Mouse (Mus musculus) liver, embryonic 11.5 days (tissue): ENCODE results near the gene Pagr1b. TPM values are rescaled to one million over a fixed set of nuclear protein-coding genes. Genes with fewer than 3 reads are reported as not detected.
A peak's percentile ranks its signal among the peaks of the same experiment; 100 is the strongest.

ENCODE experiments used
- ATAC-seq: fragments of 200-750 bp; cut with Nextera tagmentation; replicated peaks from 2 replicates; pipeline ENCODE4 v1.8.0; 2017; ENCODE audit warnings: moderate number of reproducible peaks, mild to moderate bottlenecking, moderate TSS enrichment, moderate library complexity; ENCODE audit not compliant: low FRiP score
- DNase-seq: peaks from one replicate; pipeline ENCODE4 v3.0.0-alpha.2; 2017; ENCODE audit warnings: low spot score
- H3K27ac ChIP-seq: fragments of 300-500 bp; sonication (generic); 2 replicates; pipeline ENCODE4 v1.5.1; 2014; ENCODE audit warnings: mild to moderate bottlenecking, low read depth, low read length, control low read depth
- H3K27me3 ChIP-seq: fragments of 300-500 bp; sonication (generic); replicated peaks from 2 replicates; pipeline ENCODE4 v1.6.1; 2014; ENCODE audit warnings: low read length, mixed read lengths; ENCODE audit not compliant: control insufficient read depth, insufficient read depth
- H3K36me3 ChIP-seq: fragments of 300-500 bp; sonication (generic); 2 replicates; pipeline ENCODE4 v1.6.1; 2014; ENCODE audit warnings: mild to moderate bottlenecking, low read length, moderate library complexity, mixed read lengths; ENCODE audit not compliant: control insufficient read depth, insufficient read depth
- H3K4me1 ChIP-seq: fragments of 300-500 bp; sonication (generic); replicated peaks from 2 replicates; pipeline ENCODE4 v1.6.1; 2014; ENCODE audit warnings: low read length, mixed read lengths; ENCODE audit not compliant: control insufficient read depth, insufficient read depth
- H3K4me2 ChIP-seq: fragments of 300-500 bp; sonication (generic); 2 replicates; pipeline ENCODE4 v1.6.1; 2014; ENCODE audit warnings: mild to moderate bottlenecking, control low read depth, moderate library complexity
- H3K4me3 ChIP-seq: fragments of 300-500 bp; sonication (generic); 2 replicates; pipeline ENCODE4 v1.5.1; 2014; ENCODE audit warnings: low read depth, low read length, control low read depth
- H3K9ac ChIP-seq: fragments of 300-500 bp; sonication (generic); 2 replicates; pipeline ENCODE4 v1.6.1; 2014; ENCODE audit warnings: low read depth, low read length, control low read depth
- H3K9me3 ChIP-seq: fragments of 300-500 bp; sonication (generic); 2 replicates; pipeline ENCODE4 v1.6.1; 2016; ENCODE audit warnings: low read length, inconsistent platforms, mixed read lengths; ENCODE audit not compliant: control insufficient read depth
- WGBS: fragments of 180-500 bp; shearing (Covaris S2); extraction: QIAGEN DNeasy Blood & Tissue Kit; methylation state at CpG from one replicate; pipeline ENCODE4 v1.1.7; 2014; 5-methylcytosine and 5-hydroxymethylcytosine counted together
- polyA plus RNA-seq: library from polyadenylated mRNA; unstranded; fragments of >200 nt; fragmentation: Nextera tagmentation; extraction: Ambion mirVana; gene quantifications from 2 replicates; pipeline ENCODE4 v1.2.1, GENCODE M21; 2014

Gene Pagr1b
- polyA plus RNA-seq, 1 experiment from 2014 or later = 0.41 TPM

DNA sequence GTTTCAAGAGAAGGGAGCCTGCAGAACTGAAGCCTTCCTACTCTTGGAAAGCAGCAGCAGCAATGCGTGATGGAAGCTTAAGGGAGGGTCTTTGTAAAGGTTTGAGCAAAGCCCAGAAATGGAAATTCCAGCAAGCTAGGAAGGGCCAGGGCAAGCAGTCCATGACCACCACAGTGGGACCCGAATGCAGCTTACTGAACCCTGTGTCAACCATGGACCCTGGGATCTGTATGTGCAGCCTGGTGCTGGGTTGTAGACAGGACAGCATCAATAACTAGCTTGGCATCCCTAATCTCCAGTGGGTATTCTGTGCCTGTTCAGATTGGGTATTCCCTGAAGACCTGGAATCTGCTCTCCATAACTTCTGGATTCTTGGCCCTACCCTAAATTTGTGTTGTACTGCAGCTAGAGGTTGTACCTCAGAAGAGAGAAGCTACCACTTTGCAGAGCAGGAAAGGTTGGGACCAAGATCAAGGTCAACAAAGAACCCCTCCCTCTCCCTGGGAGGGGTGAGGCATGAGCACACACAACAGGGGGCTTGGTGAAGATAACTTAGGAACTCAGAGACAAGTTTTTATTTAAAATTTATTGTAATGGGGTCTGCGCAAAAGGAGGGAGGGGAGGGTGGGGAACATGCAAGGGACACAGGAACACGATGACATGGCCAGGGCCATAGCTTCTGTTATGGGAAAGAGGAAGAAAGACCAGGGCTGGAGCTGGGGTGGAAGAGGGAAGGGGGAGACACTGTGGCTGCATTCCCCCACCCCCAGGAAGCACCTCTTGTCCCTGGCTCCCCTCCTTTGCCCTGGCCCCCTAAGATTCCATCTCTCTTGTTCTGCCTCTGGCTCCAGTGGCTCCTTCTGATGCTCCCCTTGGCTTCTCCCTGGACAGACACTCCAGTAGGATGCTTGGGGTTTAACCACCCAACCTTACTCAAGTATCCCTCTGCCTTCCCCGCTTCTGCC is 5.6 kb upstream of the Pagr1b start:
- DNase-seq = no peak
- WGBS = 45% methylated on average over 5 of the region's 5 CpGs

DNA sequence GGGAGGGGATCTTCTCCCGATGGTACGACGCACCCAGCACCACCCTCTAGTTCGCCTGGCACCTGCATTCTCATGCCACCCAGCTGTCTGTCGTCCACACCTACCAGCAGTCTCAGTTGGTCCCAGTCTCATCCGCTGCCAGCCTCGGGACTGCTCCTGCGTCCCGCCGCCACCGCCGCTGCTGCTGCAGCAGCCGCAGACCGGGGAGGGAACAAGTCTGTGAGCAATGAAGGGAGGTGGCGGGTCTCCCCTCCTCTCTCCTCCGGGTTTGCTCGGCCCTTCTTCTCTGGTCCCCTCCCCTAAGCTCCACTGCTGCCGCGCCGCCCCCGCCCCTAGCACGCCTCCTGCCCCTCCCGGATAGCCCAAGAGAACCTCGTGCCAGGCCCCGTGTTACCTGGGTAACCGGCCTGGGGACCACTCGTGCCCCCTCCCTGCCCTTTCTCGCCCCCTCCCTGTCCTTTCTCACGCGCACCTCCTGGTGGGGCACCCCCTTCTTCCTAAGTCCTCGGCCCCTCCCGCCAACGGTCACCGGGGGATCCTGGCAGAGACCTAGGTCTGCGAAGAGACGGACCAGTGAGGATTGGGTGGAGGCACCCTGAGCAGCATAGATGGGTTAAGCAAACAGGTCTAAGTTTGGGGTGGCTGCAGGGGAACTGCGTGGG is 4.7 kb upstream of the Pagr1b start, which contains the start of the genes Gm42742 and Prrt2:
Gene Gm42742 (minus strand): TSS at position 197 of the 662 bp plus-strand sequence.
Gene Prrt2 (minus strand): TSS at position 311 of the 662 bp plus-strand sequence.
- peak; percentile 71 for DNase-seq
- H3K9me3 ChIP-seq = no peaks in the 10 kb centered on the region
- H3K9ac ChIP-seq = peak within 1 kb of the TSS; percentile 59
- H3K36me3 ChIP-seq = peaks cover 31% of the 10 kb centered on the region
- H3K27me3 ChIP-seq = no peaks in the 10 kb centered on the region
- H3K27ac ChIP-seq = peak within 1 kb of the TSS; percentile 64; the same call in 1 of the 2 replicates
- 3% methylated on average over 37 of the region's 37 CpGs for WGBS
- H3K4me1 ChIP-seq = peaks cover 57% of the 10 kb centered on the region
- peak within 1 kb of the TSS; percentile 99 for H3K4me2 ChIP-seq
- ATAC-seq = no peak
- H3K4me3 ChIP-seq = peak within 1 kb of the TSS; percentile 45

More for the DNA sequence above, 5.6 kb upstream of the Pagr1b start:
- peak overlapping the region; percentile 59 for H3K9ac ChIP-seq
- peaks cover 57% of the 10 kb centered on the region for H3K4me1 ChIP-seq
- H3K36me3 ChIP-seq = peaks cover 31% of the 10 kb centered on the region
- no peaks in the 10 kb centered on the region for H3K9me3 ChIP-seq
- ATAC-seq = no peak
- no peaks in the 10 kb centered on the region for H3K27me3 ChIP-seq
- peak overlapping the region; percentile 99 for H3K4me2 ChIP-seq
- H3K4me3 ChIP-seq = peak overlapping the region; percentile 45
- H3K27ac ChIP-seq = peak overlapping the region; percentile 64; the same call in 1 of the 2 replicates

DNA sequence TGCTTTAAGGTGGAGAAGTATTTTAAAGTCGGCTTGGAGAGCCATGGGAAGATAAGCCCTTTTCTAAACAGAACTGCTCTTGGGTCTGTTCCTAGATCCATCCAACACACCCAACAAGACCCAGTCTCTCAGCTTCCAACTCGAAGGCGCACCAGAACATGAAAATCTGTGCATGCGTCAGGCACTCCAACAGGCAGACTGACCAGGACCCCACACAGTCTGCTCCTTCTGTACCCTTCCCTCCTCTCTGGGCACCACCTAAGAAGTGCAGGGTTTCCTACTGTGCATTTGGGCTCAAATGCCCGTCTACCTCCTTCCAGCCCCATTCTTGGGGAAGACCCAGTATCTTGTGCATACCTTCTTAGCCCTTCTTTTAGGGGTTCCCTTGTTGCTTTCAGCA is 4.2 kb upstream of the Pagr1b start:
- Histone ChIP-seq H3K4me2 (peak overlapping the region; percentile 99), H3K9ac (peak overlapping the region; percentile 59), H3K27me3 (no peaks in the 10 kb centered on the region), H3K27ac (peak overlapping the region; percentile 64; the same call in 1 of the 2 replicates), H3K4me1 (peaks cover 63% of the 10 kb centered on the region), H3K36me3 (peaks cover 32% of the 10 kb centered on the region), H3K4me3 (peak overlapping the region; percentile 45), H3K9me3 (no peaks in the 10 kb centered on the region)
- ATAC-seq (no peak), DNase-seq (no peak)
- WGBS = 57% methylated on average over 5 of the region's 5 CpGs

DNA sequence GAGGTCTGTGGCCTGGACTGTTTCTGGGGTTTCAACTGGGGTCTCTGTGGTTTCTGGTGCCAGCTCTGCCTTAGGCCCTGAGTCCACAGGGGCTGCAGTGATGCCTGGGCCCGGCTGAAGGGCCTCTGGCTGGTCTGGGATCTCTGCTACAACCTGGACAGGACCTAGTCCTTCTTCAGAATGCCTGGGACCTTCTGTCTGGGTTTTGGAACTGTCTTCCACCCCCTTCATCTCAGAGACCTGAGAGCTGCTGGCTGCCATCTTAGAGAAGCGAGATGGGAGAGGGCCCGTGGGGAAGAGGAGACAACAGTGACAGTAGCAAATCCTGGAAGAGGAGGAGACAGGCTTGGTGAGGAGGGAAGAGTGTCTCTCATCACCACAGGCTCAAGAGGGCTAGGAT is 3.7 kb upstream of the Pagr1b start:
- no peak for ATAC-seq
- WGBS = 69% methylated on average over 3 of the region's 3 CpGs
- Histone ChIP-seq H3K4me2 (peak overlapping the region; percentile 99), H3K36me3 (peaks cover 32% of the 10 kb centered on the region), H3K4me3 (0 out of 2 replicates have a peak overlapping the region, but pooled peaks have one; percentile 10), H3K4me1 (peaks cover 67% of the 10 kb centered on the region), H3K27me3 (no peaks in the 10 kb centered on the region), H3K27ac (peak overlapping the region; percentile 32; the same call in 1 of the 2 replicates), H3K9me3 (no peaks in the 10 kb centered on the region), H3K9ac (peak overlapping the region; percentile 37)
- DNase-seq = no peak

DNA sequence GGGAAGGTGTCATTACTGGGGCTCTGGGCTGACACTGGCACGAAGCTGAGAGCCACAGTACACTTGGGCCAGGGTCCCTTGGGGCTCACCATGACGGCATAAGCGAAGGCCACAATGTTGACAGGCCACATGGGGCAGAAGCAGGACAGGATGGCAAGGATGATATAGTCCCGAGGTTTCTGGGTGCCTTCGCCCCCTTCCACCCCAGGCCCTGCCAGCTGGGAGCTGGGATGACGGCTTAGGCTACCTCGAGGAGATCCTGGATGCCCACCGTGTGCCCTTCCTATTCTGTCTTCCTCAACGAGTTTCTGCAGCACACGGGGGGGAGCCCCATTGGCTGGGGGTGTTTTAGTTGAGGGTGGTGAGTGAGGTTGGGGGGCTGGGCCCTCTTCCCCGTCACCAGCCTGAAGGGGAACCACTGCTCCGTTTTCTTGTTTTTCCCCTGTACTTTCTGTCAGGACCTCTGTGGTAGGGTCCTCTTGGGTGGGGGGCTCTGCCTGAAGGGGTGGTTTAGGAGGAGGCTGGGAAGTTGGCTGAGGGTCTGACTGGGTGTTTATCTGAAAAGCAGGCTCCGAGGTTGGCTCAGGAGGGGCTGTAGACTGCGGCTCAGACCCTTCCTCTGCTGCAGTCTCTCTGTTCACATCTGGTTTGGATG is 3.1 kb upstream of the Pagr1b start:
- H3K4me2 ChIP-seq = peak overlapping the region; percentile 99
- 0 out of 2 replicates have a peak overlapping the region, but pooled peaks have one; percentile 10 for H3K4me3 ChIP-seq
- WGBS = 78% methylated on average over 14 of the region's 14 CpGs
- peaks cover 29% of the 10 kb centered on the region for H3K36me3 ChIP-seq
- H3K9me3 ChIP-seq = no peaks in the 10 kb centered on the region
- peaks cover 70% of the 10 kb centered on the region for H3K4me1 ChIP-seq
- ATAC-seq (no peak), DNase-seq (no peak)
- no peaks in the 10 kb centered on the region for H3K27me3 ChIP-seq
- peak overlapping the region; percentile 37 for H3K9ac ChIP-seq
- no peak overlapping the region; the same call in 1 of the 2 replicates for H3K27ac ChIP-seq

- DNase-seq (no peak), ATAC-seq (no peak)
- Histone ChIP-seq H3K27ac (0 out of 2 replicates have a peak overlapping the region, but pooled peaks have one; percentile 57), H3K27me3 (no peaks in the 10 kb centered on the region), H3K4me2 (peak overlapping the region; percentile 36), H3K4me3 (no peak overlapping the region), H3K4me1 (peaks cover 68% of the 10 kb centered on the region), H3K9ac (peak overlapping the region; percentile 35), H3K36me3 (peaks cover 24% of the 10 kb centered on the region), H3K9me3 (no peaks in the 10 kb centered on the region)
- WGBS = 78% methylated on average over 15 of the region's 15 CpGs
Measured at GRCm38 (mm10) chr7:127018416-127019305, 2.4 kb upstream of the Pagr1b start.

DNA sequence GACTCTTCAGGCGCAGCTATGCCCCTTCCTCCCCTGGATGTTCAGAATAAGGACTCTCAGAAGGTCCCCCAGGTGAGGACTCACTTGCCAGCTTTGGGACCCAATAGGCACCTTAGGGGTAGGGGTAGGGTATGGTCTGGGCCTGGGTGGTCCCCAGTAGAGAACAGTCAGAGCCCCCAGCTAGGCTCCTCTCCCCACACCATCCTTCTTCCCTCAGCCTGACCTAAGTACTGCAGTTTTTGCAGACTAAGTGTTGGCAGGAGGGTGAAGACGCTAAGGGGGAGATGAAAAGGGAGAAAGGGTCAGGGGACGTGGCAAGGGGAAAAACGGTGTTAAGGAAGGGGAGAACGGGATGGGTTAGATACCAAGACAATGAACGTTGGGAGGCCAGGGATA is 1.7 kb upstream of the Pagr1b start:
- WGBS = 50% methylated on average over 6 of the region's 6 CpGs
- peak overlapping the region; percentile 51 for H3K27ac ChIP-seq
- peaks cover 64% of the 10 kb centered on the region for H3K4me1 ChIP-seq
- H3K9ac ChIP-seq = peak overlapping the region; percentile 35; the same call in 1 of the 2 replicates
- no peaks in the 10 kb centered on the region for H3K27me3 ChIP-seq
- ATAC-seq = no peak
- no peaks in the 10 kb centered on the region for H3K9me3 ChIP-seq
- H3K4me3 ChIP-seq = no peak overlapping the region
- DNase-seq = no peak
- peak overlapping the region; percentile 25 for H3K4me2 ChIP-seq
- peaks cover 20% of the 10 kb centered on the region for H3K36me3 ChIP-seq
